Mouse (Mus musculus) frontal cortex, adult (tissue): ENCODE data around the gene Grik3.

Experiments used
- ATAC-seq: cut with Nextera tagmentation; 2 replicates; pipeline ENCODE4 v1.9.2; 2017; ENCODE audit warnings: mild to moderate bottlenecking, moderate library complexity, mixed read lengths; ENCODE audit not compliant: low TSS enrichment

Gene Grik3

DNA sequence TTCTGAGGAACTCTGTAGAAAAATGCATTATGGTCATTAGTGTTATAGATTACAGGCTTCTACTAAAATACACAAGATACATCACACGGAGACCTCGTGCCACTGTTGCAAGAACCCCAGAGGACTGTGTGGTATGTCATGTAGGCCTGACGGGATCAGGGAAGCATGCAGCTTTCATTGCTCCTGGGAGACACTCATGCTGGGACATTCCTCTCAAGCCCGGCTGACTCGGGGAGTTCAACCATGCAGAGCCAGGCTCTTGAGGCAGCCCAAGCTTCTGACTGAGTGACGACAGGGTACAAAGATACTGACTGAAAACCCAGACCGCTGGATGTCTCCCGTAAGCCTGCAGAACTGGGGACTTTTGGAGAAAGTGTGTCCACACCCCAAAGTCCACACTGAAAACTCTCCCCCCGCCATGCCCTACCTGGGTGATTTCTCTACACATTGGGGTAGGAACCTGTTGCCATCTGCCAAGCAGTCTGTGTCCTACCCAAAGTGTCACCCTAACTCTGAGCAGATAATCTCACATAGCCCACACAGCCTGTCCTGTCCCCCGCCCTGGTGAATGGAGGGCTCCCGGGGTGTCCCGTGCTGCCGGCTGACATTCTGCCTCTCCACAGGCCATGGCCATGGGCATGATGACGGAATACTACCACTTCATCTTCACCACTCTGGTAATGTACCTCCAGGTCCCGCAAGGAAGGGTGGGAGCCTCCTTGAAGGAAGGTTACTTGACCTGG, 150.6 kb downstream of the Grik3 start:
- ATAC-seq = no peak

DNA sequence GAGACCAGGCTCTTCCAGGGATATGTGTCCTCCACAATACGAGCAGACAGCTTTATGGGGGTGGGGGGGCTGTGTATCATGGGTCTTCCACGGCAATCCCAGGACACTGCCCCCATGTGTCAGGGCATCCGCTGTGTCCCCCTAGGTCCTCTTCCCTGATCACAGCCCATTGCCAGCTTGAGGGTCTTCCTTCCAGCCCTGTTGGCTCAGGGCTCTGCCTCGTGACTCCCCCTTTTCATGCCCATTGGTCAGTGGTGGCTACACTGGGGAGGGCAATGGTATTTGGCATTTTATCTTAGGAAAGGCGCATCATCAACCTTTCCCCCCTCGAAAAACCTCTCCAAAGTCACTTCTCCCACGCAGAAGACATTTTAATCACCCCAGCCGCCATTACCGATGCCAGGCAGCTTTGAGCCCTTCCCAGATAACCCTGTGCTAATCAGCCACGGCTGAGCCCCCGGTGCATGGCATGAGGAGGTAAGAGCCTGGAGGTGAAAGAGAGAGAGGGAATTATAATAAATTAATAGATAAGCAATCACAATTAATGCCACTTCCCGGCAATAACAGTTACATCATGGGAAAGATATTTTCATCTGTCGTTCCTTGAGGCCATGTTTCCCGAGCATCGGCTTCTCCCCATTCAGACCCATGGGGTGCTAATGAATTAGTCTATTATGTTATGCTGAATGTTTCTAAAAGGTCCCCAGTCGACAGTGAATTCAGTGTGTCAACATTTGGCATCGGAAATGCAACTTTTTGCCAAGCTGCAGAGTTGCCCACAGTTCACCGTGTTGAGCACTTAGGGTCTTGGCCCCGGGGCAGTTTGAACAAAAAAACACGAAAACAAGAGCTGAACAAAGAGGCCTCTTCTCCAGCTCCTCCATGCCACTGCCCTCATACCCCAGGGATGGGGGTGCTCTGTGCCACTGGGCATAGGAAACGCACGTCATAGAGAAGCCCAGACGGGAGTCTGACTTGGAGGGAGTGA, 154.4 kb downstream of the Grik3 start:
- ATAC-seq = peak; percentile 81

DNA sequence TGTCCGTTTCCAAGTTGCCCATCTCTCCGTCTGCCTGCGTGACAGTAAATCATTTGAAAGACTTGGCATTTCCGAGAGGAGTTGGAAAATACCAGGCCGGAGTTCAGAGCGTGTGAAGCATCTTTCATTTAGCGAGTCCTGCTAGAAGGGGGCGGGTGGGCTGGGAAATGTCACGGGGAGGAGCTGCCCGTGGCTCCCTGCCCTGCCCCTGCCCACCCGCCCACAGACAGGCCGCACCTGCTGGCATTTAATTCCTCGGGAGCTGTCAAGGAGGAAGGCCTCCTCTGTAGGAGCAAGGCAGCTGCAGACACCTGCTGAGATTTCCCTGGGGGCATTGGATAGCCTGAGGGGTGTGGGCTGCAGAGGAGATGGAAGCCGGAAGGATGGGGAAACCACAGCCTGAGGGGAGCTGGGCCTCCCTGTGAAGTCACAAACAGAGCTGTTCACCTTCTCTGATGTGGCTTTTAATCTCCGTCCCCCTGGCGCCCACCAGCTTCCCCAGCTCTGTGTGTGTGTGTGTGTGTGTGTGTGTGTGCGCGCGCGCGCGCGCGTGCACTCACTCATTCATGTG, 161.3 kb downstream of the Grik3 start:
- ATAC-seq = no peak

GRCm38 (mm10) chr4:125656031-125656430, 165.5 kb downstream of the Grik3 start:
- ATAC-seq = no peak

DNA sequence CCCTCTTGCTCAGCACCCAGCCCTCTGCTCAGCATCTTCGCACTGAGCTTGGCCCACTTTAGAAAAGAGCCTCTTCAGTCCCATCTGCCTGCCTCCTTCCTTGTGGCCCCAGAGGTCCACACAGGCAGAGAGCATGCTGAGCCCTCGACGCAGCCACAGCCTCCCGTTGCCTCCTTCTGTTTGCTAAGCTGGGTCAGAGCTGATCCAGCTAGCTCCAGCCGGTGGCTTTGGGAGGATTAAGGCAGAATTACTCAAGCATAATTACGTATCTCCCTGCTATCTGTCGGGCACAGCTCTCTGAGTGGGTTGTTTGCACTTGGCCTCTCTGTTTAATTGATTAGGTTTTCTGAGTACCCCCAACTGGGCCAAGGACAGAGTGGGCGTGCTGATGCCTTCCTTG, 167.9 kb downstream of the Grik3 start:
- no peak; the same call in 1 of the 2 replicates for ATAC-seq

DNA sequence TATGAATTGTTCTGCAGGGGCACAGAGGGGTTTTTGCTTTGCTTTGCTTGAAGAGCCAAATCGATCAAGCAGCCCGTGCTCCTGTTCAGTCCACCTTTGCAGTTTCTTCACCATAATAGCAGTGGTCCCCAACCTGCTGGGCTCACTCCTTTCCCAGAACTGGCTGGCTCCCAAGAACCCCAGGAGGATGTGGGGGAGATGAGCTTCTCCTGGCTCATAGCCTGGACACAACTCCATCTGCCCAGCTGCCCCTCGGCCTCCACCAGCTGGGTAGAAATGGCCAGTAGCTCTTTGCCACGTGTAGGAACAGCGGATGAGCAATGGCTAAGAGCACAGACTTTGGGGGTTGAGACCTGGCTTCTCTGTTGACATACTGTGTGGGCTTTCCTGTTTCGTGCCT, 171.5 kb downstream of the Grik3 start:
- no peak for ATAC-seq

- ATAC-seq = no peak
These were observed 172.8 kb downstream of the Grik3 start for GRCm38 (mm10) chr4:125663262-125663661.

- ATAC-seq = no peak
These were observed 175.5 kb downstream of the Grik3 start for GRCm38 (mm10) chr4:125665955-125666354.

- peak; percentile 69 for ATAC-seq
These were observed 191.5 kb downstream of the Grik3 start for GRCm38 (mm10) chr4:125682007-125682406.

DNA sequence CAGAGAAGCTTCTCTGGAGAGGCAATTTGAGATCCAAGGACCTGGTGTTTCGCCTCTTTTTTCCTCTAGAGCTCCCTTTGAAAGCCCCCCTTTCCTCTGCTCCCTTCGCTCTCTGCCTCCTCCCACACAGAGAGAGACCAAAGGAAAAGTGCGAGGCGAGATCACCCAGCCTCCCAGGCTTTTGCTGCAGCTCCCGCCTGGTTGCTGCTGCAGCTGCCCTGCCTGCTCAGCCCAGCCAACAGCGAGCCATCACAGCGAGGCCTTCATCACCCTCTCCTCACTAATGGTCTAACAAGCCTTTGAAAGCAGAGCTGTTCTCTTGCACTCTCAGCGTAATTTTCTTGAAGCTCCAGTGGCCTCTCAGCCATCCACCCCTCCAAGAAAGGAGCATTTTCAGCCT, 196.6 kb downstream of the Grik3 start:
- ATAC-seq = peak; percentile 44; the same call in 1 of the 2 replicates

DNA sequence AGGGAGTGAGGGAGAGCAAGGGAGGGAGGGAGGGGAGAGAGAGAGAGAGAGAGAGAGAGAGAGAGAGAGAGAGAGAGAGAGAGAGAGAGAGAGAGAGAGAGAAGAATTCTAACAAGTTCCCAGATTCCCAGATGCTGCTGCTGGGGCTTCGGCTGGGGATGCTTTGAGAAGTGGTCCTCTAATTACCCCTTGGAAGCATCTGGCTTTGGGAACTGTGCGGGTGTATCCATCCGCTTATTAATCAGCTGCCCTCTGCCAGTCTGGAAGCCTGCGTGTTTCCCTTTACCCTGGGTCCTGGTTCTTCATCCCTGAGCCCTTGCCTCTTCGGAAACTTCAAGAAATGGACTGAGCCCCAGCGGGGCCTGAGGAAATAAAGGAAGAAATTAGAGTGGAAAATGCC, 204.9 kb downstream of the Grik3 start:
- ATAC-seq = no peak

DNA sequence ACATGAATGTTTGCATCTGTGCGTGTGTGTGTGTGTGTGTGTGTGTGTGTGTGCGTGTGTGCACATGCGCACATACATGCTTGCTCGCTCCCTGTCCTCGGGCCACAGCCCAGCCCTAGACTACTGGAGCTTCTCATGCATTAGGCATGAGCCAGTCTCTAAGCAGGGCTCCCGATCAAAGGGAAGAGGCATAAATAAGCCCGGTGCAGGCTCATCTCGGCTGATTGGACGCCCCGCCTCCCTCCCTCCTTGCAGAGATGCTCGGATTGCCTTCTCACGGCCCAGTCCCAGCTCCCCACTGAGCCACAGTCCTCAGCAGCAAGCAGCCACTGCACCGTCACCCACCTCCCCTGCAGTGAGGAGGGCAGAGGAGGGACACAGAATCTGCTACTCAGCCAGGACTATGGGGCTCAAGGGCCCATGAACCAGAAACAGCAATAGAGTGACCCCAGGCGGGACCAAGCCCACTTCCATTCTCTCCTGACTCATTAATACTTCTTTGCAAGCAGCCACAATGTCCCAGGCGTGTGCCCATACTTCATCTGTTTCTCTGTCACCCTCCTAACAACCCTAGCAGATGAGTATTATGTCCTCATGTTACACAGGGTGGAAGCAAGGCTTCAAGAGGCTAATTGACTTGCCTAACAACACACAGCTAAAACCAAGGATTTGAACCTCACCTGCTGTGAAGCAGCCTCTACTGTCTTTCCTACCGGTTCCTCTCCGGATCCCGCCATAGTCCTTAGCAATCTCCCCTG, 205.9 kb downstream of the Grik3 start:
- ATAC-seq = peak; percentile 55; the same call in 1 of the 2 replicates

- ATAC-seq = no peak
These were observed 207.1 kb downstream of the Grik3 start for GRCm38 (mm10) chr4:125697626-125698025.

DNA sequence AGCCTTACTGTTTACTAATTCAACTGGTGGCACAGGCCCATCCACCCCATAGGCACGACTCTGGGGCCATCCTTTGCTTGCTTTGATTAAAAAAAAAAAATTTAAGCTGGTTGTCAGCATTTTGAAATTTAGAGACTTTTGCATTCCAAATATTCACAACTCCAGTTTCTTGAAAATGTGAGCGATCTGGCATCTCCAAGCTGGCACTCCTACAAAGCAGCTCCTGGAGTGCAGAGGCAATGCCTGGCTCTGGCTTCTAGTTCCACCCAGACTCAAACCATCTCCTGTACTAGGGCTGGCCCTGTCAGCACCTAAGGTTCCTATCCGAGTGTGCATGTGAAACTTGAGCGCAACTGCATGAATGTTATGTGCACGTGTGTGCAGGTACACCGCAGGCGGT, 208.6 kb downstream of the Grik3 start:
- ATAC-seq = no peak

DNA sequence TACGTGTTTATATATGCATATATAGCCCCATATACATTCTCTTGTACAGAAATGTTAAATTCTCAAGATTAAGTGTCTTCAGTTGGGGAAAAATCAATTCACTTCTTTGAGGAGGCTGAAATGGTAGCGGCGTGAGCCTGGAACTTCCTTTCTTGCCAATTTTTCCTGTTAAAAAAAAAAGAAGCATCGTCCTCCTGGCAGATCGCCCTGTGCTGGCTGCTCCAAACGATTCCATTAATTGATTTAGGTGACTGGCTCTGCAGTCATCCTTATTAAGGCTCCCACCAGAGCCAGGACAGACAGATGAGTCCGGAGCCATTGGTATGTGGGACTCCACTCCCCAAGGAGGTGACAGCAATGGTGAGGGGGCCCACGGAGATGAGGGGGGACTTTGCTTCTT, 209.8 kb downstream of the Grik3 start:
- no peak for ATAC-seq

GRCm38 (mm10) chr4:125702607-125703309, 212.3 kb downstream of the Grik3 start:
- peak; percentile 65 for ATAC-seq

- ATAC-seq = peak; percentile 27
These were observed 212.8 kb downstream of the Grik3 start for GRCm38 (mm10) chr4:125703310-125703690.

DNA sequence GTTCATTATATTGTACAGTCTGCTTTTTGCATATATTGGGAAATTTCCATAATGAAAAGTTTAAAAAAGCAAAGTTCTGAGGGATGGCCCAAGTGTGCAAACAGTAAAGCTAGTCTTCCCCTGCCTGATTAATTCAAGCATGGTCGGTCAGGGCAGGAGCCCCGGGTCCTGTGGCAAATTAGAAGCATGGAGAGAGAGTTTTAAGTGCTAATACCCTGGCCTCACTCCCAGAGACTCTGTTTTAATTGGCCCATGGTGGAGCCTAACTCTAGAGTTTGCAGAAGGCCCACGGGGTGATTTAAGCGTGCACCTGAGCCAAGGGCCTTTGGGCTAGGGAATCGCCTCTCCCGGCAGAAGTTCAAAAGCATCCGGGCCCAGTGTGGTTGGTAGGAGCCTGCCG, 215.2 kb downstream of the Grik3 start:
- no peak for ATAC-seq

DNA sequence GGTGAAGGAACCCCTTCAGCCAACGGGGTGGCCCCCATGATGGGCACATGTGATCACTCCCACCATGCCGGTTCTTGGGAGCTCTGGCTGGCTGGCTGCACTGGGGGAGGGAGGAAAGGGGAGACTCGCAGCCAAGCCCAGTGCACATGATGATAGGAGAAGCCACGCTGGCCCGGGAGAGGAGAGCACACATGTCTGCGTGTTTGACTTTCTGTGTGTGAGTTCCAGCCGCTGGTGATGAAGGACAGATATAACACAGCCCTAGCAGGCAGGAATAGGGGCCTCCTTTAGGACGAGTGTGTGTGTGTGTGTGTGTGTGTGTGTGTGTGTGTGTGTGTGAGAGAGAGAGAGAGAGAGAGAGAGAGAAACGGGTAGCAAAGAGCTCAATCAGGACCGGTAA, 219.2 kb downstream of the Grik3 start:
- ATAC-seq = no peak

- ATAC-seq = no peak
These were observed 227.4 kb downstream of the Grik3 start for GRCm38 (mm10) chr4:125717881-125718280.
